Mouse (Mus musculus): ENCODE results near the gene Wfdc5. TPM values are rescaled to one million over a fixed set of nuclear protein-coding genes. Genes with fewer than 3 reads are reported as not detected.

Wfdc5 gene
- polyA plus RNA-seq, 1 experiment from 2014 or later: 0.18 TPM

DNA sequence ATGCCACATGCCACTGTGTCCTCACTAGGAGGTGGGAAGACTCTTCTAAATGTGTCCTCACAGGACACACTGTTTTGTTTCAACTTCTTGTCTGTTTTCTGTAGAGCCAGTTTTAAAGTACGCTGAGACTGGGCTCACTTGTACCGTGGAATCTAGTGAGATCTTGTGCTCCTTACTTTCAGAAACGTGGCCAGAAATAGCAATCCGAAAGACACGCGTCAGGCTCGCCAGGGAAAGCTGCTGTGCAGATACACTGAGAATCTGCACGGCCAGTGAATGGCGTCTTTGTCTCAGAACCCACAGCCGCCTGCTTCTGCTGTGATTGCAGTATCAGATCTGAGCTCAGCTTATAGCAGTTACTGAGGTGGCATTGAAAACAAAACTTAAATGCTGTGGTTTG is 40.5 kb downstream of the Wfdc5 start:
- no peaks in the 10 kb centered on the region for H3K27me3 ChIP-seq (replicated peaks; ENCODE audit: insufficient read depth, low read length)
- H3K36me3 ChIP-seq (ENCODE audit: insufficient read depth, low read length): no peaks in the 10 kb centered on the region
- H3K9me3 ChIP-seq (ENCODE audit: low read length): no peaks in the 10 kb centered on the region
- ATAC-seq (no peak), DNase-seq (ENCODE audit: low spot score) (no peak)
- no peak overlapping the region for H3K4me2 ChIP-seq (replicated peaks; ENCODE audit: low read depth, low read length)
- WGBS: 41% methylated on average over 10 of the region's 10 CpGs
- no peak overlapping the region for H3K4me3 ChIP-seq (ENCODE audit: low read depth, low read length)
- 0 out of 2 replicates have a peak overlapping the region, but pooled peaks have one; percentile 27 for H3K27ac ChIP-seq (ENCODE audit: low read length)
- no peak for TF ChIP-seq EP300 (IDR thresholded peaks at IDR 0.05)
- H3K4me1 ChIP-seq (ENCODE audit: insufficient read depth, low read depth, low read length): no peaks in the 10 kb centered on the region; the same call in 1 of the 2 replicates
- no peak overlapping the region for H3K9ac ChIP-seq (replicated peaks; ENCODE audit: low read depth)

DNA sequence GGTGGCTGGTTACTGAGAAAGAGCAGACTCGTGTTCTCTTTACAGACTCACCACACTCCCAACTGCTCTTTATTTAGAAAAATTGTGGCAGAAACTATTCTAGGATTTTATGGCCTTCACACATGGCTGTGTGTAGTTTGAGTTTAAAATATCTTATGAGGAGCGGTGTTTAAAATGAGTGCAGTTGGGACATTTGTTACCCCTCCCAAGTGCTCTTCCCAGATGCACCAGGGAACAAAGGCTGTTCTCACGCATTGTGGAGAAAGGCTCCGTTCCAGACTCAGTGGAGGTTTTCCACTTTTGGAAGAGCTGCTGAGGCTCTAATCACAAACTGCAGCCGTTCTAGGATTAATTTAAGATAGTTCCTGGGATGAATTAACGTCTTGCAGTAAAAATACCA is 44.8 kb downstream of the Wfdc5 start:
- no peak overlapping the region for H3K9ac ChIP-seq (replicated peaks; ENCODE audit: low read depth)
- WGBS: 75% methylated on average over 6 of the region's 6 CpGs

DNA sequence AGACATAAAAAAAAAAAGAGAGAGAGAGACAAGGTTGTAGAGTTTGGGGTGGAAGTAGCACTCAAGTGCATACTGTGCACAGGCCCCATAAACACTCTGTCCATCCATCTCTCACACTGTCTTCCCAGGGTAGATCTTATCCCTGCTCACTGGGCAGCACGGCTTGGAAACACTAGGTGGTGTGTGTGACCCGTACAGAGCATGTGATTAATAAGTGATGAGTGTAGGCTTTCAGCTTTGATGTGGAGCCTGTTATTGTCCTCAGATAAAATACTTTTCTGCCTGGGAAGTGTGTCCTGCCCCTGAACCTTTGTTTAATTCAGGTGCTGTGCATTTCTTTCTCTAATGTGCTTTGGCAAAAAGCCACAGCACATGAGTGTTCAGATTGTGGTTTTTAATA is 46.1 kb downstream of the Wfdc5 start:
- Histone ChIP-seq H3K36me3 (ENCODE audit: insufficient read depth, low read length) (no peaks in the 10 kb centered on the region; the same call in 1 of the 2 replicates), H3K9ac (replicated peaks; ENCODE audit: low read depth) (no peak overlapping the region), H3K9me3 (ENCODE audit: low read length) (no peaks in the 10 kb centered on the region), H3K4me2 (replicated peaks; ENCODE audit: low read depth, low read length) (no peak overlapping the region), H3K27ac (ENCODE audit: low read length) (no peak overlapping the region), H3K4me1 (ENCODE audit: insufficient read depth, low read depth, low read length) (peaks cover 3% of the 10 kb centered on the region; the same call in 1 of the 2 replicates), H3K4me3 (ENCODE audit: low read depth, low read length) (no peak overlapping the region), H3K27me3 (replicated peaks; ENCODE audit: insufficient read depth, low read length) (no peaks in the 10 kb centered on the region)
- ATAC-seq: no peak
- TF ChIP-seq CTCF (IDR thresholded peaks at IDR 0.05) (peak; percentile 37), EP300 (IDR thresholded peaks at IDR 0.05) (no peak)
- no peak for DNase-seq (ENCODE audit: low spot score)
- 20% methylated on average over 2 of the region's 2 CpGs for WGBS

More for the DNA sequence above, 44.8 kb downstream of the Wfdc5 start:
- ATAC-seq (no peak), DNase-seq (ENCODE audit: low spot score) (no peak)
- no peaks in the 10 kb centered on the region for H3K9me3 ChIP-seq (ENCODE audit: low read length)
- H3K36me3 ChIP-seq (ENCODE audit: insufficient read depth, low read length): no peaks in the 10 kb centered on the region; the same call in 1 of the 2 replicates
- H3K4me1 ChIP-seq (ENCODE audit: insufficient read depth, low read depth, low read length): peaks cover 3% of the 10 kb centered on the region; the same call in 1 of the 2 replicates
- H3K27ac ChIP-seq (ENCODE audit: low read length): no peak overlapping the region
- no peak for TF ChIP-seq CTCF (IDR thresholded peaks at IDR 0.05)
- TF ChIP-seq EP300 (IDR thresholded peaks at IDR 0.05): no peak
- no peaks in the 10 kb centered on the region for H3K27me3 ChIP-seq (replicated peaks; ENCODE audit: insufficient read depth, low read length)
- no peak overlapping the region for H3K4me3 ChIP-seq (ENCODE audit: low read depth, low read length)
- no peak overlapping the region for H3K4me2 ChIP-seq (replicated peaks; ENCODE audit: low read depth, low read length)

DNA sequence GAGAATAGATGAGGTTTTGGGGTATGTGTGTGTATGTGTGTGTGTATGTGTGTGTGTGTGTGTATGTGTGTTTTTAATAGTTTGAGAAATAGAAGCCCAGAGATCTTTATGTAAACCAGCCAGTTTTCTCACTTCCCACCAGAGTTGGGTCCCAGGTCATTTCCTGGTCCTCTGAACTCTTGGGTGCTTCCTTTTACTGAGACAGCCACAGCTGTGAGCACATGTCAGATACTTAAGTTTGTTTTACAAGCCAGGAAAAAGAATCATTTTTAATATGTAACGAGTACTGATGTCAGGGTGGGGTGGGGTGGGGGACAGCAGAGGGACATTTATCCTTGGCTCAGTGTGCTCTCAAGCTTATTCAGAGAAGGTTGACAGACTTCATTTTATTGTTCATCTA is 47.2 kb downstream of the Wfdc5 start:
- Histone ChIP-seq H3K4me2 (replicated peaks; ENCODE audit: low read depth, low read length) (no peak overlapping the region), H3K27ac (ENCODE audit: low read length) (no peak overlapping the region), H3K27me3 (replicated peaks; ENCODE audit: insufficient read depth, low read length) (no peaks in the 10 kb centered on the region), H3K9me3 (ENCODE audit: low read length) (no peaks in the 10 kb centered on the region), H3K9ac (replicated peaks; ENCODE audit: low read depth) (no peak overlapping the region), H3K36me3 (ENCODE audit: insufficient read depth, low read length) (no peaks in the 10 kb centered on the region; the same call in 1 of the 2 replicates), H3K4me3 (ENCODE audit: low read depth, low read length) (no peak overlapping the region), H3K4me1 (ENCODE audit: insufficient read depth, low read depth, low read length) (peaks cover 3% of the 10 kb centered on the region; the same call in 1 of the 2 replicates)
- 0 out of 2 replicates have a peak, but pooled peaks have one; percentile 30 for ATAC-seq
- WGBS: 53% methylated on average over 1 of the region's 1 CpGs
- TF ChIP-seq CTCF (IDR thresholded peaks at IDR 0.05) (no peak), EP300 (IDR thresholded peaks at IDR 0.05) (no peak)
- DNase-seq (ENCODE audit: low spot score): peak; percentile 40

DNA sequence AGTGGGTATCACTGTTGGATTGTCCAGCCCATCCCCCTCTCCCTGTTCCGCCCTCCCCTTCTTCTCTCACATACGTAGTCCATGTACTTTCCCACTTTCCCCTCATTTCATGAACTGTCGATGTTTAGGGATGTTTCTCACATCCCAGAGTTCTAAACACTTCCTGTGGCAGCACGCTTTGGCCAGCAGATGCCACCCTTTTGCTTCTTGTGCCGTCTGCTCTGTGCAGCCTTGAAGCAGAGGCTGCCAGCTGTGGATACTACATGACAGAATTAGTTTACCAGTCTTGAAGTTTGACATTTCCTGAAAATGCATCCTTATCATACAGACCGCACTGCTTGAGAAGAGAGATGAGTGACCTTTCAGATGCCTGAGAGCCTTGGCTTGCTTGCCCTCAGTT is 48.0 kb downstream of the Wfdc5 start:
- no peaks in the 10 kb centered on the region for H3K9me3 ChIP-seq (ENCODE audit: low read length)
- peak; percentile 46; the same call in 1 of the 2 replicates for ATAC-seq
- H3K27ac ChIP-seq (ENCODE audit: low read length): no peak overlapping the region
- 54% methylated on average over 6 of the region's 6 CpGs for whole genome bisulfite sequencing
- H3K4me3 ChIP-seq (ENCODE audit: low read depth, low read length): no peak overlapping the region
- TF ChIP-seq CTCF (IDR thresholded peaks at IDR 0.05): peak; percentile 72
- TF ChIP-seq EP300 (IDR thresholded peaks at IDR 0.05): no peak
- peak; percentile 45 for DNase-seq (ENCODE audit: low spot score)
- H3K27me3 ChIP-seq (replicated peaks; ENCODE audit: insufficient read depth, low read length): no peaks in the 10 kb centered on the region
- H3K36me3 ChIP-seq (ENCODE audit: insufficient read depth, low read length): no peaks in the 10 kb centered on the region; the same call in 1 of the 2 replicates
- 0 out of 2 replicates have a peak, but pooled peaks cover 3% of the 10 kb centered on the region for H3K4me1 ChIP-seq (ENCODE audit: insufficient read depth, low read depth, low read length)
- no peak overlapping the region for H3K4me2 ChIP-seq (replicated peaks; ENCODE audit: low read depth, low read length)
- no peak overlapping the region for H3K9ac ChIP-seq (replicated peaks; ENCODE audit: low read depth)

DNA sequence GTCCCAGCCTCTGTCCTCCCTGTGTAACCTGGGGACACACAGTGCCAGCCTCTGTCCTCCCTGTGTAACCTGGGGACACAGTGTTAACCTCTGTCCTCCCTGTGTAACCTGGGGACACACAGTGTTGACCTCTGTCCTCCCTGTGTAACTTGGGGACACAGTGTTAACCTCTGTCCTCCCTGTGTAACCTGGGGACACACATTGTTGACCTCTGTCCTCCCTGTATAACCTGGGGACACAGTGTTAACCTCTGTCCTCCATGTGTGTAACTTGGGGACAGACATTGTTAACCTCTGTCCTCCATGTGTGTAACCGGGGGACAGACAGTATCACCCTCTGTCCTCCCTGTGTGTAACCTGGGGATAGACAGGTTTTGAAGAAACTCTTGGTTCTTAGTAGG is 51.0 kb downstream of the Wfdc5 start:
- 0 out of 2 replicates have a peak, but pooled peaks cover 3% of the 10 kb centered on the region for H3K4me1 ChIP-seq (ENCODE audit: insufficient read depth, low read depth, low read length)
- no peaks in the 10 kb centered on the region for H3K27me3 ChIP-seq (replicated peaks; ENCODE audit: insufficient read depth, low read length)
- DNase-seq (ENCODE audit: low spot score) (no peak), ATAC-seq (no peak)
- no peak overlapping the region for H3K4me2 ChIP-seq (replicated peaks; ENCODE audit: low read depth, low read length)
- 86% methylated on average over 1 of the region's 1 CpGs for WGBS
- no peaks in the 10 kb centered on the region; the same call in 1 of the 2 replicates for H3K36me3 ChIP-seq (ENCODE audit: insufficient read depth, low read length)
- no peak overlapping the region for H3K4me3 ChIP-seq (ENCODE audit: low read depth, low read length)
- no peak overlapping the region for H3K9ac ChIP-seq (replicated peaks; ENCODE audit: low read depth)
- no peak overlapping the region for H3K27ac ChIP-seq (ENCODE audit: low read length)
- H3K9me3 ChIP-seq (ENCODE audit: low read length): no peaks in the 10 kb centered on the region
- TF ChIP-seq CTCF (IDR thresholded peaks at IDR 0.05) (no peak), EP300 (IDR thresholded peaks at IDR 0.05) (no peak)

Data from lung, postnatal 0 days (tissue).